Mouse (Mus musculus) brain, adult 2 months (tissue): Measurements from ENCODE around the gene Slc39a11.
A peak's percentile ranks its signal among the peaks of the same experiment; 100 is the strongest.

Experiments used
- DNase-seq: peaks from one replicate; pipeline ENCODE4 v3.0.0; 2011; ENCODE audit warnings: low read depth, low spot score

Gene Slc39a11

GRCm38 (mm10) chr11:113360049-113360835 lies 289.6 kb downstream of the Slc39a11 start:
- DNase-seq, result no peak

DNA sequence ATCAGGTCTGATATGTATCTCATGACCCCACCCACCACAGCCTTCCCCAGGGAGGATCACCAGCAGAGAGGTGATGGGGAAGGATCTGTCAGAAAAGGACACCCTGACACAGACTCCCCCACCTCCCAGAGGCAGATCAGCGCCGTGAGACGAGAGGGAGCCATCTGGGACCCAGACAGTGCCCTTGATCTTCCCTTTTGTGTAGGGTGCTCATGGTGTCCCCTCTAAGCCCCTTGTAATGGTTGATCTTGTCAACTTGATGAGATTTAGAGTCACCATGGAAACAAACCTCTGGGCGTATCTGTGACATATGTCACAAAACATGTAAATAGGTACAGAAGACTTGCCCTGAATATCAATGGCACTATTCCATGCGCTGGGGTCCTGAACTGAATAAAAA lies 293.9 kb downstream of the Slc39a11 start:
- DNase-seq, result no peak

- DNase-seq, result peak; percentile 43
Observed at GRCm38 (mm10) chr11:113352085-113352815, 297.6 kb downstream of the Slc39a11 start.

DNA sequence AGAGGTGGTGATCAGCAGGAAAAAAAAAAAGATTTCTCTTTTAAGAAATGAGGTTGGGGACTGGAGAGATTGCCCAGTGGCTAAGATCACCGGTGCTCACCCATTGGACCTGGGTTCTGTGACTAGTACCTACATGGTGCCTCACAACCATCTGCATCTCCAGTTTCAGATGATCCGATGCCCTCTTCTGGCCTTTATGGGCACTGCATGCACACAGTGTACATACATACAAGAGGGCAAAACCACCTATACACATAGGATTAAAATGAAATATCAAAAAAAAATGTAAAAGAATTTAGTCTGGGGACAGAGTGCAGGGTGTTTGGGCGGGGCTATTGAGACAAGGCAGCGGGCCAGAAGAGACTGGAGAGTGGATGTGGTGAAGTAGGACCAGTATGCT lies 299.3 kb downstream of the Slc39a11 start:
- DNase-seq, result no peak

GRCm38 (mm10) chr11:113346895-113347514 lies 302.9 kb downstream of the Slc39a11 start:
- no peak for DNase-seq

GRCm38 (mm10) chr11:113339770-113340169 lies 310.1 kb downstream of the Slc39a11 start:
- peak; percentile 68 for DNase-seq

DNA sequence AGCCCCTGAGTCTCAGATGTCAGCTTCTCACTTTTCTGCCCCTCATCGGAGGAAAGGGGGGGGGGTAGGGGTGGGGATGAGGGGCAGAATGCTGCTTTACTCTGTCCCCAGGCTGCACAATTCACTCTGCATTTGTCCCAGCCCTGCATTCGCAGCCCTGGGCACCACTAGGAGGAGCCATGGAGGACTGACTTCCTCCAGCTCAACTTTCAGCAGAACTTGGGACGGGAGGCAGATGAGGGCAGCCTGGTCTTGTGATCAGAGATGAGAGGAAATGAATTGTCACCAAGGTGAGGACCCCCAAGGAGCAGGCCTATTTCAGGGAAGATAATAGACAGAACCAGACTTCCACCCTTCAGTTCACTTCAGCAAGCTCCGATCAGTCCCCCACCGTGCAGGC lies 311.3 kb downstream of the Slc39a11 start:
- DNase-seq, result no peak

DNA sequence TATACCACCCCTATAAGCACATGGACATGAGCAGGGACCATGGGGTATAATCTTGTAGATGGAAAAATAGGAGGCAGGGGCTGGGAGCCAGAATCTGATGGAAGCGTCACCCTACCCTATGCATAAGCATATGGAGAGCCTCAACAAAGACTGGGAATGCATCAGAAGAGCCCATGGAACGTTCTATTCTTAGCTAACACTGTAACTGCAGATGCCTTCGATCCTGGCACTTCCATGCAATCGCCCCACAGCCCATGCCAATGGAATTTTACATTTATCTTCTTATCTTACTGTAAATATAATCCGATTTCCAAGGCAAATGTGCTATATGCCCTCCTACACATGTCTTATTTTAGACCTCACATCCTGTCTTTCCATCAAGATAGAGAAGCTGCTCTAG lies 314.2 kb downstream of the Slc39a11 start:
- peak; percentile 73 for DNase-seq

GRCm38 (mm10) chr11:113334444-113334881 lies 315.4 kb downstream of the Slc39a11 start:
- DNase-seq, result peak; percentile 63

DNA sequence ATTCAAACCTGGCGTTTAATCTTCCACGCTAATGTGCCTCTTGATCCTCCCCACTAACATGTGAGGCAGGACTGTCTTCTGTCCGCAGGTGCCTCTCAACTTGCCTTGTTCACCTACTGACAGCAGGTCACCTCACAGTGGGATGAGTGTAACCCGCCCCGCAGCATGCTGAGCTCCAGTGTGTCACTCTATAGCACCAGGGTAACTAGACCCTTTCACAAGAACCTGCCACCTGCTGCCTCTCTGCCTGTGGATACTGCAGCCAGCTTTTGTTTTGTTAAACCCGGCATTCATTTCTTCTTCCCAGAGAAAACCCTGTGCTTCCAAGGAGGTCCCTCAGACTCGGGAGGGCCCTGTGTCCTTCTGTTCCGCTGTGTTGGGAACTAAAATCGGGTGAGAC lies 316.3 kb downstream of the Slc39a11 start:
- DNase-seq, result no peak

- DNase-seq, result no peak
Observed at GRCm38 (mm10) chr11:113330061-113330591, 319.8 kb downstream of the Slc39a11 start.

DNA sequence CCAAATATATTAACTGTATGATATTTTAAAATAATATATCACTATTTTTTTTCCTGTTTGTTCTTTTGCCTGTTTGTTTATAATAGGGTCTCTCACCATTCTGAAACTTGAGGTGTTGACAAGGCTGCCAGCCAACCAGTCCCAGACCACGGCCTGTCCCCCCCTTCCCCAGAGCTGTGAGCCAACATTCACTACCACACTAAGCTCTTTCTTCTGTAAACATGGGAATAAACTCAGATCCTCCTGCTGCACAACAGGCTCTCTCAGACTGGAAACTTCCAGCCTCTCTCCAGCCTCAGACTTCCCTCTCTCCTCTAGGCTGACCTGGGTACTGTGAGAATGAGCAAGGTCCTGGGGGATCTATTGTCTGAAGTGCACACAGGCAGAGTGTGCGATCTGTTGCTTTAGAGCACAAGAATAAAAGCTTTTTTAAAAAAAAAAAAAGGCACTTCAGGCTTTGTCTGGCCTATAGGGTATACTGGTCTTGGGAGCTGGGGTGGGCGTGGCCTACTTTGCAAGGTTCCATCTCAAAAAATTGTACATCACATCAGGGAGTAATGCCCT lies 322.3 kb downstream of the Slc39a11 start:
- DNase-seq, result peak; percentile 15

GRCm38 (mm10) chr11:113326387-113327011 lies 323.4 kb downstream of the Slc39a11 start:
- DNase-seq, result peak; percentile 54

DNA sequence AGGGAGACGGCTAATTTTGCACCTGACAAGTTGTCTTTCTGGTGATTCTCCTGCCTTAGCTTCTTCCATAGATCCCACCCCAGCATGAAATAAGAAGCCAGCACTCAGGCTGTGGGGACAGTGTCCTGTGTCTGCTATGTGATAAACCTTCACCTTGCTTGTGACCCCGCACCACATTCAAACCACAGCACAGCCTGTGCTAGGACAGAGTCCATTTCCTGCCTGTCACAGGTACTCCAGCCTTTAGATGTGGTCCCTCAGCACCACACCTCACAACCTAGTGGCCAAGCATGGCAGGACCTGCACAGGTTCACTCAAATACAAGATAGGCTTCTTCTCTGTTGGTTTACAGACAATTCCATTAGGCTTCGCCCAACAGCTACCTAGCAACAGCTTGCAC lies 328.3 kb downstream of the Slc39a11 start:
- DNase-seq, result no peak

GRCm38 (mm10) chr11:113309265-113309951 lies 340.5 kb downstream of the Slc39a11 start:
- no peak for DNase-seq

GRCm38 (mm10) chr11:113308256-113308941 lies 341.5 kb downstream of the Slc39a11 start:
- DNase-seq, result no peak

DNA sequence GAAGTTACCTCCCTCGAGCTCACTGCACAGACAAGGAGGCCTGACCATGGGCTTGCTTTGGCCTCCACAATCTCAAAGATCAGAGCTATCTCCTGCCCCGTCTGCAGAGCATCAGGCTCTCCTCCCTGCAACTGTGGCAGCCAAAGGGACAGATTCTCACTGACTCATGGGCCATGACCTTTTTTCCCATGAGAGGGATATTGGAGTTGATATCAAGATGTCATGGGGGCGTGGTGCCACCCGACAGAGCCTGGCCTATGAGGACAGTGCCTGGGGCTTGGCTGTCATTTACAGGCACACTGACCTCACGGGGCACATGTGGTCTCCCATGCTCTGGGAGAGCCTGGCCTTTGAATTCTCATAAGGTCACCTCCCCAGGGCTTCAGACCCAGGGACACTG lies 346.7 kb downstream of the Slc39a11 start:
- no peak for DNase-seq

- DNase-seq, result no peak
Observed at GRCm38 (mm10) chr11:113299492-113299891, 350.4 kb downstream of the Slc39a11 start.

DNA sequence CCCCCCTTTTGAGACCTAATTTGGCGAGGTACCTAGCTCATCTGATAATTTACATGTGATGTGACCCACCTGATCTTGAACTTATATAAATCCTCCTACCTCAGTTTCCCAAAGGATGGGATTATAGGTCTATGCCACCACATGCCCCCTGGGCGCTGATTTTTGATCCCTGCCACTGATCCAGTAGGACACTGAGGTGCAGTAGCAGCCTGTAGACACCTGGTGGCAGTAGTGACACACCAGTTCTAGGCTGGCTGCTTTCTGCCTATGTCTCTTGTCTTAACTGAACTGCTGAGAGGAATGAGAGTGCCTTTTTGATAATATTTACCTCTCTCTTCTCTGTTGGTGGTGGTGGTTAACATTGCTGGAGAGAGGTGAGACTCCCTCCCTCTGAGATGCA lies 352.1 kb downstream of the Slc39a11 start:
- DNase-seq, result peak; percentile 83
